Mouse (Mus musculus) kidney, postnatal 4 days (tissue): ENCODE results near the gene Srp54a.
A peak's percentile ranks its signal among the peaks of the same experiment; 100 is the strongest.
"Not testable (repeated sequence)": the region's sequence is repeated elsewhere in the genome, so short reads cannot be mapped to it uniquely, and the experiment has no call there.

ENCODE experiments used
- DNase-seq, 2 experiments: peaks; one replicate each; pipeline ENCODE4 v3.0.0; 2021; ENCODE audit warnings: mixed read lengths in 2 of 2

Gene Srp54a

DNA sequence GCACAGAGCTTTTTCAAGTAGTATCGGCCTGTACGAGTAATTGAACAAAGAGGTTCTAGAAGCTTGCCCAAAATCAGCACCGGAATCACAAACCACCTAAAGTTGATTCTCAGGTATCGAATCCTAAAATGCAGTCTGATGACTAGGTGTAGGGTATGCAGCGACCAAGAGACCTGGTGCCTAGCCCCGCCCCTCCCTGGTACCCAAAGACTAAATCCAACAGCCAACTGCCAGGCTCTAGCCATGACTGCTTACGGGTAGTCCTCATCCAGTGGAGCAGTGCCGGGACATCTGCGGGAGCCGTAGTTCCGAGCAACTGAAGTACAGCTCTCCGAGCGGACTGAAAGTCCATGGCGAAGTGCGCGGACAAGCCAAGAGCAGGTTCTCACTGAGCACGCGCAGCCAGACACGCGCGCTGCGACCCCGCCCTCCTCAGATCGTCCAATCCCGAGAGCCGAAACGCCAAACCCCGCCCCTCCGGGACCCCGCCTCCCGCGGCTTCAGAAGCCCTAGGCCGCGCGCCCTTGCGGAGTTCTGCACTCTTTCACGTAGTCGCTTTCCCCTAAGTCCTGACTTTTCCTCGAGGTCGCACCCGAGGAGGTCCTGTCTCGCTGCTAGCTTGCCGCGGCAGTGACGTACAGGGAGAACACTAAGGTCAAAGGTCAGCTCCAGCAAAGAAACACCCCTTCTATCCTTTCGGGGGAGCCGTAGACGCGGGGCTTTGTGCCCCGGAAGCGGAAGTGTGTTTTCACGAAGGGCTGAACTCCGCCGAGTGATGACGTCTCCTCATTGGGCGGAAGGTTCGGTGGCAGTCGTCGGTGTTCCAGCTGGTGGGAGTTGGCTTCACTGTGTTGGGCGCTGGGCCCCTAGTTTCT, at the start of gene Srp54a, which contains the start of gene 2700097O09Rik:
Gene Srp54a (plus strand): TSS at position 537 of the 875 bp plus-strand sequence.
Gene 2700097O09Rik (minus strand): TSS at position 385 of the 875 bp plus-strand sequence.
- peak; percentile 97 to 98 for DNase-seq

GRCm38 (mm10) chr12:55041011-55041410, 39.1 kb upstream of the Srp54a start:
- DNase-seq = no peak

DNA sequence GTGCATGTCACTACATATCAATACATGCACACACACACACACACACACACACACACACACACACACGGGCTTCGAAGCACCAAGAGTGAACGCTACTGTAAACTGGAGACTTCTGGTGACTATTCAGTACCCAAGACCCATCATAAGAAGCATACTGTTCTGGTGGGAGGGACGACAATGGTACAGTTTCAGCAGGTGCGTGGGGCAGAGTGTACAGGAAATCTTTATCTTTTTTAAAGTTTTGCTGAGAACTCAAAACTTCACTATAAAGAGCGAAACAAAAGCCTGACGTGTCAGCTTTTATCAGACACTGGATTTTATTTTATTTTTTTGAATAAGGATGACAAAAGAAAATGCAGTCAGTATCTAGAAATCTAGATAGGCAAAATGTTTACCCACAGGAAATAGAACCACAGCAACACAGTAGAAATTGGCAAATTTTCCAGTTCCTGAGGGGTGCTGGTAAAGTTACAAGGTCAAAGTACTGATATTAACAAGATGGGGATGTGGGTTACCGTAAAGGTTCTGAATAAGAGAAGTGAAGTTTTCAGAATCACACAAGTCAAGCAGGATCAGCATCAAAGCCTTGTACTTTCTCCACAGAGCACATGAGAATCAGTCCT, 30.2 kb upstream of the Srp54a start:
- no peak for DNase-seq

GRCm38 (mm10) chr12:55051210-55052173, 28.6 kb upstream of the Srp54a start:
- DNase-seq = no peak

GRCm38 (mm10) chr12:55053267-55053666, 26.8 kb upstream of the Srp54a start:
- DNase-seq = no peak

- DNase-seq = no peak
These were observed 25.4 kb upstream of the Srp54a start for GRCm38 (mm10) chr12:55054551-55055241.

- DNase-seq = no peak
These were observed 23.4 kb upstream of the Srp54a start for GRCm38 (mm10) chr12:55056703-55057102.

DNA sequence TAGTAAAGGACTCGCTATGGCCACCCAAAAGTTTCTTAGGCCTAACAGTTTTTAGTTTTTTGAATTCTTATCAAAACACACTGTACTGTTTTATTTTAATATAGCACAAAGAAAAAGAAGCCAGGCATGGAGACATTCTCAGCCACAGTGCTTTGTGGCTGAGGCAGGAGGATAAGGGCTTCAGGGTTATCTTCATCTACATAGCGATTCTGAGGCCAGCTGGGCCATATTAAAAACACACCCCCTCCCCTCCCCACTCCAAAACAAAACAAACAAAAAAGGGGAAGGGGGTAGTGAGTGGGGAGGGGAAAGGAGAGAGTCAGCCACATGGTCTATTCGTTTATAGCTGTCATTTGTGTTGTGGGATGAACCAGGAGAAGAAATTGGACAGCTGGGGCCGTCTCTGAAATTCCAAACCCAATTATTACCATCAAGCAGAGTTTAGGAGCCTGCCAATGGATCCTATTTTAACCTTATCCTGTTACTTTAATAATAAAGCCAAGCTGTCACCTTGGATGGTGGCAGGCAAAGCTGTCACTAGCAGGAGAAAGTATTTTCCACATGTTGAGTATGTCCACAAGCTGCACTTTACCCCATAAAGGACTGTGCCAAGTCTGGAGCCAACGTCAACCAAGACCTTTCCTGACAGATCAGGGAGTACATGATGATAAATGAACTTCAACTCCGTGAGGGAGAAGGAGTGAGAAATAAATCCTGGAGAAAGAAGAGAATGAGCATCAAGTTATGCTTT, 21.0 kb upstream of the Srp54a start:
- peak in 1 of 2 experiments; percentile 6 for DNase-seq

- DNase-seq = no peak
These were observed 20.2 kb upstream of the Srp54a start for GRCm38 (mm10) chr12:55059812-55060211.

DNA sequence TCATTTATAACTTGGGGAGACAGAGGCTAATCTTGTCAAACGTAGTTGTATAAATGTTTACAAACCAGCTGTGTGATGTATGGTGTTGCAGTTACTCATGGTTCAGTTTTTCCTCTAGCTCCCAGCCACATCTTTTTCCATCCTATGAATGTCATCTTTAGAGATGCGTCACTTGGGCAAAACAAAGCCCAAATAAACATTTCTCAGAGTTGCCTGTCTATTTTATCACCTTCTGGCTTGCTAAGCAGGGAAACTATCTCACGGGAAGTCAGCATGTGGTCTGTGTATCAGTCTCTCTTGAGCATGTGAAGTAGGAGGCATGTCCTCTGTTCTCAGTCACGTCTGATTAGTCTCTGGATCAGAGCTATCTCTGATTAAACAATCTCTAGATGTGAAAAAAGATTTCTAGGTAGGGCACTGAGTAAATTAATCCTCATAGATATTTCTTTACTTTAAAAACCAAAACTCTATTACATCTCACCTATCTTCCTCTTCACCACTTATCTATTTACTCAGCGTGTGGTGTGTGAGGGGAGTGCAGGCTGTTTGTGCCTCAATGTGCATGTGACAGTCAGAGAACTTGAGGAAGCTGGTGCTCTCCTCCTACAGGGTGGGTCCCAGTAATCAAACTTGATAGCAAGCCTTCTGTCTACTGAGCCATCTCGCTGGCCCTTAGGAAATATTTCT, 19.7 kb upstream of the Srp54a start:
- DNase-seq = no peak

- peak; percentile 14 to 31 for DNase-seq
These were observed 19.1 kb upstream of the Srp54a start for GRCm38 (mm10) chr12:55061006-55061405.

DNA sequence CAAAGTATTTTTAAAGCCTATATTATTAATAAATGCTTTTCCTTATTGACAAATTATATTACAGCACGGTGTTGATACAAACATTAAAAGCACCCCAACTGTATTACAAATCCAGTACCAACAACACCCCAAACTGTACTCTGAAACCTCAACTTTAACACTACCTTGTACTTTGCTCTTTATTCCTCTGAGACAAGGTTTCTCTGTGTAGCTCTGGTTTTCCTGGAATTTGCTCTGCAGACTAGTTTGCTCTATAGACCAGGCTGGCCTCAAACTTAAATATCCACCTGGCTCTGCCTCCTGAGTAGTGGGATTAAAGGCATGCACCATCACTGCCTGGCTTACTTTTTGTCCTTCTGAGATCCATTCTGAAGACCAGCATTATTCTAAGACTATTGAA, 17.9 kb upstream of the Srp54a start:
- no peak for DNase-seq

DNA sequence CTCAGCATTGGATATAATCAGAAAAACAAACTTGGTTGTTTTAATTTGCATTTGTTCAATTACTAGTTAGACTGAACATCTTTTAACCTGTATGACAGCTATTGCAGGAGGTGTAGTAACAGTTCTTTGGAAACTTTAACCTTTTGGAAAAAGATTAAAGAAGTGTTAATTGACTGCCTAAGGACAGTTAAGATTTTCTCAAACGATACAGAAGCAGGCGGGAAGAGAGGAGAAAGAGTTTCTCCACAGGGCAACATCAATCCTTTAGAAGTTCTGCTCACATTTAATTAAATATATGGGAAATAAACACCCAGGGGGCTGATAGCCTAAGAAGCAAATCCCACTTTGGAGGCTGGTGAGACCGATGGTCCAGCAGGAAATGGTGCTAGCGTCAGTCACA, 7.6 kb upstream of the Srp54a start:
- no peak for DNase-seq

- DNase-seq = no peak
These were observed 6.4 kb upstream of the Srp54a start for GRCm38 (mm10) chr12:55073686-55074085.

DNA sequence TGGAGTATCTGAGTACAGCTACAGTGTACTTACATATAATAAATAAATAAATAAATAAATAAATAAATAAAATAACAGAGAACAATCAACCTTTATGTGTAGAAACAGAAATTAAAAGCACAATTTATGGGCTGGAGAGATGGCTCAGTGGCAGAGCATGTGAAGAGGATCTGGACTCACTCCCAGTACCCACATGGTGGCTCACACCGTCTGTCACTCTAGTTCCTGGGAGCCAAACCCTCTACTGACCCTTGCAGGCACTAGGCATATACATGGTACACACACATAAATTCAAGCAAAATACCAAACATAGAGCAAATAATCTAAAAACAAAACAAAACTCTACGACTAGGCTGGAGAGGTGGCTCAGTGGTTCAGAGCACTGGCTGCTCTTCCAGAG, 4.8 kb upstream of the Srp54a start:
- DNase-seq = no peak

GRCm38 (mm10) chr12:55078706-55079105, 1.4 kb upstream of the Srp54a start:
- not testable (repeated sequence) for DNase-seq

GRCm38 (mm10) chr12:55080601-55080942, 510 bp downstream of the Srp54a start:
- DNase-seq = not testable (repeated sequence)

DNA sequence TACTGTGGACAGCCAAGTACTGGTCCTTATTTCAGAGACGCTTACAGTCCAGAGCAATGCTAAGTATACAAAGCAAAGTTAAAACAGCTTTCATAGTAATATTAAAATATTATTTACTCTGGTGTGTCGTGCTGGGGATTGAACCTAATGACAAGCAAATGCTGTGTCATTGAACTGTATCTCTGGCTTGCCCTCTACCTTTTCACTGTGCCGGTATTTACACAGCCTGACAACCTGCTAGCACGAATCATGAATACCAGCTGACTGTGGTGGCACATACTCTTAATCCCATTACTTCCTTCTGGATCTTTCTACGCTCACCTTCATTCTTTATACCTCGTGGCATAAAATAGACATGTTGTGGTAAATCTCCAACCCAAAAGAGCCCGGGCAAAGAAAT, 12.1 kb downstream of the Srp54a start:
- DNase-seq = not testable (repeated sequence)

DNA sequence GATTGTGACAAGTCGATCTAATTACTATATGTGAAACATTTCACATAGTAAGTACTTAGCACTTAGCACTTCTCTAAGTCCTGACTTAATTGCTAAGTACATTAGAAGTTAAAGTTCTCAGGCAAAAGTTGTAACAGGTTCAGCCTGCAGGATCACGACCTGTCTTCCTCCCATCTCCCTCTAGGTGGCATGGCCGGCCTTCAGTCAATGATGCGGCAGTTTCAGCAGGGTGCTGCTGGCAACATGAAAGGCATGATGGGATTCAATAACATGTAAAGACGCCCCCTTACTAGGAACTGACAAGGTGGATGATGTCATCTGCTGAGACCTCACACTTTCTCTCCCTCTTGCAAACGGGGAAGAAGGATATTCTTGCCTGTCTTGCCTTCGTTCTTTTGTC, 32.6 kb downstream of the Srp54a start:
- DNase-seq = not testable (repeated sequence)

DNA sequence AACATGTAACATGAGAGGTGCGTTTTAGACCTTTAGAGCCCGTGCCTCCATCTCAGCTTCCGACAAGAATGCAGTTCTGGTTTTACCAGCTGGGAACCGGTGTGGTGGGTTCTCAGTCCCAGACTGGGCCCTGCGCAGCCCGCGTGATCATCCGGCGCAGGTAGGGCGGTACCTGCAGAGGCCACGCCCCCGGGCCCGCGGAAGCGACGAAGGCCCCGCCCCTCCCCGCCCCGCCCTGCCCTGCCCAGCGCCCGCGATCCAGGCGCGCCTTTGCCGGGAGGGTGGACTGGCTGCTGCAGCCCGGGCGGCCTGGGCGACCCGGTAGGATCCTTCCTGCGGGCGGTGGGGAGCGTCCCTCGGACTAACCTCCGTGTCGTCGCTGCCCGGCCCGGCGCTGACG, 44.2 kb downstream of the Srp54a start, which contains the start of gene Fam177a:
Gene Fam177a (plus strand): TSS at position 228 of the 400 bp plus-strand sequence.
- DNase-seq = not testable (repeated sequence)

DNA sequence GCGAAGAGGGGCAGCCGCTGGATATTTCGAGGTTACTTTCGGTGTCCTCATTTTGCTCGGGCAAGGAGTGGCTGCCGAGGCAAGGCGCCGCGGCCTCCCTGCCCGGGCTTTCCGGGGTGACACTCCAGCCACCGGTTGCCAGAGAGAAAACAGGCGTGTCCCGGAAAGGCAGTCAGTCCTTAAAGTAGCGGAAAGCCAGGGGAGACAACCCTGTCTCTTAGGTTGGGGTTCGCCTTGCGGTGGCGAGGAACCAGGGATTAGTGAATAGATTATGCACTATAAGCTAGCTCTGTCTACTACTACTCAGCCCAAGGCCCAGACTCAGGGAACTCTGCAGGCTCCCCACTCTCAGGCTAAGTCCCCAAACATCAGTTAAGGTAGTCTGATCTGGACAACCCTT, 44.7 kb downstream of the Srp54a start:
- not testable (repeated sequence) for DNase-seq
